In the genomic region with DNA sequence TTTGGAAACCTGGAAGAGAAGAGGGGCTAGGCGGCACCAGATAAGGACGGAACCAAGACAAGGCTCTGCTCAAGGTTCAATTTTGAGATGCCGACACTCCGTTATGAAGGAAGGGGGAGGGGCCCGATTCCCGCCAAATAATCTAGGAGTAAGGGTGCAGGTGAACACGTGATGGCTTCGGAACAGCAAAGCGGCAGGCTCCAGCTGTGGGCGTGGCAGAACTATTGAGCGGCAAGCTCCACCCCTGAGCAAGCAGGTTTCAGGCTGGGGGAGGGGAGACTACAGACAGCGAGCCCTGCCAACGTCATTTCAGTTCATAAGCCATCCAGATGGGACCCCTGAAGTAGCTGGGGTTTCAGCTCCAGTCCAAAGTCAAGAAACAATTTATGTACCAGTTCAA, we compare ENCODE assay signal across 9 mouse cellular contexts.
DNase-seq lines count a peak whose midpoint lies in the region; ATAC-seq lines count a peak whose summit lies in the region.
"Had no signal": no experiment of that assay in that cellular context is flagged by ENCODE, and none has a peak within 500 bp of the region (broad histone marks: within the 10 kb centered on the region; RNA-seq: fewer than 3 reads in every experiment).

No protein-coding gene starts in this region.

- H3K9ac ChIP-seq in heart, embryonic 15.5 days: no peak overlapping the region
- H3K9ac ChIP-seq in hindbrain, embryonic 14.5 days: no peak overlapping the region
- H3K9ac ChIP-seq in midbrain, embryonic 16.5 days (ENCODE audit: low read depth, low read length): no peak overlapping the region

- ATAC-seq in heart, embryonic 15.5 days (replicated peaks; ENCODE audit: insufficient number of reproducible peaks, insufficient read depth, low FRiP score, low read depth): no peak
- no peak for ATAC-seq in hindbrain, embryonic 14.5 days (ENCODE audit: low FRiP score)
- ATAC-seq in midbrain, embryonic 16.5 days: no peak

- no peaks in the 10 kb centered on the region for H3K4me1 ChIP-seq in heart, embryonic 15.5 days (replicated peaks)
- no peaks in the 10 kb centered on the region for H3K4me1 ChIP-seq in hindbrain, embryonic 14.5 days (replicated peaks; ENCODE audit: control insufficient read depth, insufficient read depth, low read length)
- H3K4me1 ChIP-seq in midbrain, embryonic 16.5 days (ENCODE audit: control insufficient read depth, insufficient read depth, low read length): no peaks in the 10 kb centered on the region

- 0 out of 2 replicates have a peak overlapping the region, but pooled peaks have one; percentile 8 for H3K4me3 ChIP-seq in heart, embryonic 15.5 days
- peak overlapping the region; percentile 9; the same call in 1 of the 2 replicates for H3K4me3 ChIP-seq in hindbrain, embryonic 14.5 days (replicated peaks; ENCODE audit: low read length)
- peak overlapping the region; percentile 11; the same call in 1 of the 2 replicates for H3K4me3 ChIP-seq in midbrain, embryonic 16.5 days (ENCODE audit: low read depth, low read length)
- H3K4me3 ChIP-seq: myocyte had no signal

- no peaks in the 10 kb centered on the region for H3K27me3 ChIP-seq in heart, embryonic 15.5 days
- no peaks in the 10 kb centered on the region for H3K27me3 ChIP-seq in hindbrain, embryonic 14.5 days (ENCODE audit: control insufficient read depth, insufficient read depth, low read length)
- H3K27me3 ChIP-seq in midbrain, embryonic 16.5 days (ENCODE audit: control insufficient read depth, insufficient read depth, low read depth, low read length): no peaks in the 10 kb centered on the region

- no peaks in the 10 kb centered on the region for H3K36me3 ChIP-seq in heart, embryonic 15.5 days
- no peaks in the 10 kb centered on the region for H3K36me3 ChIP-seq in hindbrain, embryonic 14.5 days (replicated peaks; ENCODE audit: control insufficient read depth, insufficient read depth)
- H3K36me3 ChIP-seq in midbrain, embryonic 16.5 days (ENCODE audit: control insufficient read depth, insufficient read depth, low read length): no peaks in the 10 kb centered on the region

- H3K9me3 ChIP-seq in heart, embryonic 15.5 days (replicated peaks): no peaks in the 10 kb centered on the region
- H3K9me3 ChIP-seq in hindbrain, embryonic 14.5 days (ENCODE audit: control insufficient read depth, low read length): no peaks in the 10 kb centered on the region
- H3K9me3 ChIP-seq in midbrain, embryonic 16.5 days (replicated peaks; ENCODE audit: control insufficient read depth, low read length, poor library complexity, severe bottlenecking): no peaks in the 10 kb centered on the region

- no peak for DNase-seq in heart, adult 8-10 months (ENCODE audit: low spot score)
- peak; percentile 9 for DNase-seq in c-Kit-positive CD71-positive TER-119-positive erythroid progenitor cells, embryonic 14.5 days (ENCODE audit: low spot score)
- no peak for DNase-seq in hindbrain, embryonic 14.5 days (ENCODE audit: low spot score)
- DNase-seq in layer of hippocampus, adult 8-10 months (ENCODE audit: low spot score in 2 of 2): no peak
- no peak for DNase-seq in spleen, postnatal 10 days (ENCODE audit: low spot score in 2 of 2)
- no peak for DNase-seq in testis, postnatal 14 days (ENCODE audit: low spot score)

- WGBS in heart, embryonic 15.5 days: 33% methylated on average over 13 of the region's 13 CpGs
- WGBS in hindbrain, embryonic 14.5 days: 37% methylated on average over 13 of the region's 13 CpGs
- 44% methylated on average over 13 of the region's 13 CpGs for WGBS in midbrain, embryonic 16.5 days

- H3K27ac ChIP-seq in heart, embryonic 15.5 days: no peak overlapping the region
- no peak overlapping the region for H3K27ac ChIP-seq in hindbrain, embryonic 14.5 days
- no peak overlapping the region for H3K27ac ChIP-seq in midbrain, embryonic 16.5 days (ENCODE audit: low read length)

- peak overlapping the region; percentile 48 for H3K4me2 ChIP-seq in heart, embryonic 15.5 days
- H3K4me2 ChIP-seq in hindbrain, embryonic 14.5 days (replicated peaks): peak overlapping the region; percentile 34
- H3K4me2 ChIP-seq in midbrain, embryonic 16.5 days (ENCODE audit: low read length): peak overlapping the region; percentile 34
